Mouse (Mus musculus) MEL (cell line): ENCODE measurements around the gene Znrf3. TPM values are rescaled to one million over a fixed set of nuclear protein-coding genes. Genes with fewer than 3 reads are reported as not detected.

ENCODE experiments used
- DNase-seq: peaks from one replicate; pipeline ENCODE4 v3.0.0; 2011; ENCODE audit warnings: low read depth, low spot score
- H3K27ac ChIP-seq: 2 replicates; pipeline ENCODE4 v1.5.1; 2012; ENCODE audit warnings: low read depth, mild to moderate bottlenecking, control low read depth, low read length, moderate library complexity; ENCODE audit not compliant: control insufficient read depth
- H3K27me3 ChIP-seq, 2 experiments: fragments of 150-350 bp in 1 of 2; sonication (generic) in 1 of 2; 2 replicates each; pipeline ENCODE4 v1.6.1; 2012; ENCODE audit warnings: low read length in 2 of 2, mild to moderate bottlenecking in 2 of 2, improper control_type of control experiment in 1 of 2, moderate library complexity in 1 of 2; ENCODE audit not compliant: insufficient read depth in 2 of 2, control insufficient read depth in 1 of 2
- H3K36me3 ChIP-seq, 2 experiments: 2 replicates each; pipeline ENCODE4 v1.6.1; 2012 to 2014; ENCODE audit warnings: low read length in 2 of 2, improper control_type of control experiment in 1 of 2, inconsistent platforms in 1 of 2, mild to moderate bottlenecking in 1 of 2; ENCODE audit not compliant: insufficient read depth in 2 of 2, control insufficient read depth in 1 of 2
- H3K4me1 ChIP-seq, 2 experiments: fragments of 150-350 bp in 1 of 2; sonication (generic) in 1 of 2; 2 replicates each; pipeline ENCODE4 v1.6.1; 2012; ENCODE audit warnings: low read length in 2 of 2, improper control_type of control experiment in 1 of 2, mild to moderate bottlenecking in 1 of 2; ENCODE audit not compliant: insufficient read depth in 2 of 2, control insufficient read depth in 1 of 2
- H3K4me3 ChIP-seq, 2 experiments: fragments of 150-350 bp in 1 of 2; sonication (generic) in 1 of 2; 2 replicates each; pipeline ENCODE4 v1.5.1; 2012; ENCODE audit warnings: low read depth in 2 of 2, low read length in 2 of 2, mild to moderate bottlenecking in 2 of 2, moderate library complexity in 2 of 2, control low read depth in 1 of 2, improper control_type of control experiment in 1 of 2; ENCODE audit not compliant: control insufficient read depth in 1 of 2, insufficient read depth in 1 of 2
- H3K79me2 ChIP-seq: 2 replicates; pipeline ENCODE4 v1.6.1; 2012; ENCODE audit warnings: mild to moderate bottlenecking, low read length, moderate library complexity; ENCODE audit not compliant: control insufficient read depth, poor library complexity, insufficient read depth
- H3K9ac ChIP-seq: 2 replicates; pipeline ENCODE4 v1.6.1; 2012; ENCODE audit warnings: low read depth, mild to moderate bottlenecking, control low read depth, low read length, moderate library complexity; ENCODE audit not compliant: control insufficient read depth, poor library complexity, severe bottlenecking
- H3K9me3 ChIP-seq: fragments of 150-350 bp; sonication (generic); replicated peaks from 2 replicates; pipeline ENCODE4 v1.6.1; 2012; ENCODE audit warnings: mild to moderate bottlenecking, low read length, improper control_type of control experiment, moderate library complexity; ENCODE audit not compliant: insufficient read depth
- BHLHE40 ChIP-seq: IDR thresholded peaks from 2 replicates; pipeline ENCODE4 v1.6.1; 2012; ENCODE audit warnings: low read depth, mild to moderate bottlenecking, inconsistent platforms, low read length, improper control_type of control experiment, borderline replicate concordance
- CHD1 ChIP-seq: IDR thresholded peaks from 2 replicates; pipeline ENCODE4 v1.6.1; 2012; ENCODE audit warnings: low read depth, mild to moderate bottlenecking, inconsistent platforms, low read length, improper control_type of control experiment
- EP300 ChIP-seq, 2 experiments: IDR thresholded peaks; 2 replicates each; pipeline ENCODE4 v1.6.1; 2011; ENCODE audit warnings: improper control_type of control experiment in 2 of 2, low read length in 2 of 2, low read depth in 1 of 2, mild to moderate bottlenecking in 1 of 2
- ETS1 ChIP-seq: IDR thresholded peaks from 2 replicates; pipeline ENCODE4 v1.6.1; 2012; ENCODE audit warnings: low read depth, mild to moderate bottlenecking, inconsistent platforms, low read length, improper control_type of control experiment, moderate library complexity
- GATA1 ChIP-seq: IDR thresholded peaks from 2 replicates; pipeline ENCODE4 v1.6.1; 2011; ENCODE audit warnings: low read depth, low read length, improper control_type of control experiment
- MAFK ChIP-seq: IDR thresholded peaks from 2 replicates; pipeline ENCODE4 v1.6.1; 2011; ENCODE audit warnings: low read depth, mild to moderate bottlenecking, low read length, improper control_type of control experiment, borderline replicate concordance
- MAX ChIP-seq: IDR thresholded peaks from 2 replicates; pipeline ENCODE4 v1.6.1; 2011; ENCODE audit warnings: low read length, improper control_type of control experiment
- MEF2A ChIP-seq: IDR thresholded peaks from 2 replicates; pipeline ENCODE4 v1.6.1; 2014; ENCODE audit warnings: low read depth, mild to moderate bottlenecking, inconsistent platforms, low read length, improper control_type of control experiment; ENCODE audit not compliant: poor library complexity, insufficient replicate concordance, severe bottlenecking; ENCODE audit errors: extremely low read depth
- MXI1 ChIP-seq: IDR thresholded peaks from 2 replicates; pipeline ENCODE4 v1.6.1; 2011; ENCODE audit warnings: mild to moderate bottlenecking, low read depth, low read length, improper control_type of control experiment
- MYC ChIP-seq: IDR thresholded peaks from 2 replicates; pipeline ENCODE4 v1.6.1; 2011; ENCODE audit warnings: low read depth, mild to moderate bottlenecking, low read length, improper control_type of control experiment, moderate library complexity
- RCOR1 ChIP-seq: IDR thresholded peaks from 2 replicates; pipeline ENCODE4 v1.6.1; 2012; ENCODE audit warnings: low read depth, mild to moderate bottlenecking, inconsistent platforms, low read length, improper control_type of control experiment
- SIN3A ChIP-seq: IDR thresholded peaks from 2 replicates; pipeline ENCODE4 v1.6.1; 2012; ENCODE audit warnings: low read length, improper control_type of control experiment, inconsistent platforms
- TCF12 ChIP-seq: IDR thresholded peaks from 2 replicates; pipeline ENCODE4 v1.6.1; 2014; ENCODE audit warnings: low read depth, mild to moderate bottlenecking, inconsistent platforms, low read length, improper control_type of control experiment, moderate library complexity
- USF1 ChIP-seq: IDR thresholded peaks from 2 replicates; pipeline ENCODE4 v1.6.1; 2014; ENCODE audit warnings: low read depth, mild to moderate bottlenecking, inconsistent platforms, low read length, improper control_type of control experiment, moderate library complexity
- ZC3H11A ChIP-seq: IDR thresholded peaks from 2 replicates; pipeline ENCODE4 v1.6.1; 2012; ENCODE audit warnings: low read depth, mild to moderate bottlenecking, inconsistent platforms, low read length, improper control_type of control experiment
- polyA plus RNA-seq, 2 experiments: library from polyadenylated mRNA; stranded (reverse) in 1 of 2; unstranded in 1 of 2; fragments of >175 nt in 1 of 2; fragments of >200 nt in 1 of 2; gene quantifications; 2 replicates each; pipeline versions ENCODE4 v1.2.1 to v1.2.4; 2012; ENCODE audit warnings: low replicate concordance in 2 of 2, low read depth in 1 of 2; ENCODE audit not compliant: insufficient read length in 2 of 2, insufficient read depth in 1 of 2, missing spikeins in 1 of 2
- total RNA-seq: library from RNA; depleted of rRNA; stranded (reverse); fragments of 300-350 nt; gene quantifications from 2 replicates; pipeline ENCODE4 v1.2.3, GENCODE M21; 2012

The Znrf3 gene
- total and polyA plus RNA-seq, 3 experiments = 9.0 to 9.2 TPM; not detected in 1

GRCm38 (mm10) chr11:5450701-5451100 lies 6.1 kb upstream of the Znrf3 start:
- Histone ChIP-seq H3K27me3 (peaks cover 2 to 5% of the 10 kb centered on the region in 2 experiments; a peak in 3 of 4 replicates), H3K9ac (no peak overlapping the region), H3K79me2 (no peaks in the 10 kb centered on the region), H3K4me3 (no peak overlapping the region), H3K9me3 (no peaks in the 10 kb centered on the region), H3K4me1 (peaks cover 2 to 3% of the 10 kb centered on the region in 2 experiments; a peak in 3 of 4 replicates), H3K36me3 (peaks cover 0 to 2% of the 10 kb centered on the region in 2 experiments; a peak in 1 of 4 replicates), H3K27ac (no peak overlapping the region)
- DNase-seq = no peak
- no peak for TF ChIP-seq ETS1

GRCm38 (mm10) chr11:5445452-5445953 lies 856 bp upstream of the Znrf3 start:
- H3K36me3 ChIP-seq = peaks cover 0 to 29% of the 10 kb centered on the region in 2 experiments; a peak in 2 of 4 replicates
- no peaks in the 10 kb centered on the region for H3K9me3 ChIP-seq
- peaks cover 28% of the 10 kb centered on the region for H3K79me2 ChIP-seq
- peak; percentile 91 for DNase-seq
- peak overlapping the region; percentile 64 to 87 for H3K4me3 ChIP-seq
- peaks cover 16 to 30% of the 10 kb centered on the region in 2 experiments for H3K4me1 ChIP-seq
- peak overlapping the region; percentile 14 for H3K27ac ChIP-seq
- no peak for TF ChIP-seq ZC3H11A
- peak; percentile 100 for TF ChIP-seq MXI1
- peak; percentile 98 for TF ChIP-seq SIN3A
- TF ChIP-seq USF1 = peak; percentile 83
- TF ChIP-seq RCOR1 = peak; percentile 79
- no peak for TF ChIP-seq MEF2A
- peak; percentile 97 for TF ChIP-seq BHLHE40
- TF ChIP-seq ETS1 = peak; percentile 87
- TF ChIP-seq CHD1 = no peak
- TF ChIP-seq EP300 (IDR thresholded peaks at IDR 0.05; ENCODE audit: low read depth in 1 of 2, low read length in 2 of 2) = peak in 1 of 2 experiments; percentile 55; a peak in 2 of 4 replicates
- TF ChIP-seq GATA1 = peak; percentile 53
- TF ChIP-seq TCF12 = no peak
- TF ChIP-seq MAX = peak; percentile 100
- peak; percentile 99 for TF ChIP-seq MYC
- TF ChIP-seq MAFK = peak; percentile 74; the same call in 1 of the 2 replicates
- peaks cover 2% of the 10 kb centered on the region in 2 experiments; a peak in 2 of 4 replicates for H3K27me3 ChIP-seq
- peak overlapping the region; percentile 69 for H3K9ac ChIP-seq
